Mouse (Mus musculus) myocyte (in vitro differentiated cells): ENCODE measurements around the gene Rps6kb1.

Experiments
- E2F4 ChIP-seq: IDR thresholded peaks from one replicate; pipeline ENCODE4 v1.6.1; 2011; ENCODE audit warnings: mild to moderate bottlenecking, control low read depth, moderate library complexity; ENCODE audit not compliant: insufficient read depth
- MAX ChIP-seq: IDR thresholded peaks from one replicate; pipeline ENCODE4 v1.6.1; 2011; ENCODE audit warnings: low read depth, mild to moderate bottlenecking, control low read depth
- MYOG ChIP-seq, 3 experiments: IDR thresholded peaks; one replicate each; pipeline ENCODE4 v1.6.1; 2011; ENCODE audit warnings: control low read depth in 2 of 3, low read depth in 2 of 3, mild to moderate bottlenecking in 2 of 3; ENCODE audit not compliant: insufficient read length in 2 of 3, control insufficient read depth in 1 of 3, insufficient read depth in 1 of 3
- POLR2A ChIP-seq: IDR thresholded peaks from one replicate; pipeline ENCODE4 v1.6.1; 2011; ENCODE audit warnings: low read depth, mild to moderate bottlenecking, control low read depth, moderate library complexity; ENCODE audit not compliant: insufficient read length
- POLR2AphosphoS2 ChIP-seq: IDR thresholded peaks from one replicate; pipeline ENCODE4 v1.6.1; 2011; ENCODE audit warnings: low read depth, control low read depth; ENCODE audit not compliant: insufficient read length
- REST ChIP-seq: IDR thresholded peaks from one replicate; pipeline ENCODE4 v1.6.1; 2011; ENCODE audit warnings: mild to moderate bottlenecking, control low read depth, moderate library complexity; ENCODE audit not compliant: insufficient read depth, insufficient read length
- TCF12 ChIP-seq: IDR thresholded peaks from one replicate; pipeline ENCODE4 v1.6.1; 2011; ENCODE audit warnings: mild to moderate bottlenecking, control low read depth; ENCODE audit not compliant: poor library complexity, insufficient read depth, severe bottlenecking
- USF1 ChIP-seq: IDR thresholded peaks from one replicate; pipeline ENCODE4 v1.6.1; 2011; ENCODE audit warnings: low read depth, mild to moderate bottlenecking, control low read depth, moderate library complexity

- TF ChIP-seq POLR2A (no peak), REST (no peak), MAX (no peak), E2F4 (no peak), USF1 (no peak), POLR2AphosphoS2 (no peak), MYOG (IDR thresholded peaks at IDR 0.05; ENCODE audit: control insufficient read depth in 1 of 3, insufficient read depth in 1 of 3, insufficient read length in 2 of 3, low read depth in 2 of 3) (no peak), TCF12 (no peak)
Observed at GRCm38 (mm10) chr11:86519751-86520150, 24.9 kb downstream of the Rps6kb1 start.
